Mouse (Mus musculus): ENCODE measurements at regions not wholly inside any gene's neighbourhood (a gene's known extent, or its start where the extent isn't known, plus 50 kb on each side); places are given as distances from the start of the nearest gene placed in this dataset.
A peak's percentile ranks its signal among the peaks of the same experiment; 100 is the strongest.

GRCm38 (mm10) chr16:87840949-87841546 is 142.3 kb downstream of the Bach1 start:
- no peaks in the 10 kb centered on the region for H3K27me3 ChIP-seq (ENCODE audit: control insufficient read depth, insufficient read depth, low read length)
- H3K36me3 ChIP-seq (ENCODE audit: control insufficient read depth, insufficient read depth, low read length) = no peaks in the 10 kb centered on the region
- H3K9ac ChIP-seq (ENCODE audit: low read length) = no peak overlapping the region
- H3K4me2 ChIP-seq (ENCODE audit: low read depth, low read length) = peak overlapping the region; percentile 23; the same call in 1 of the 2 replicates
- no peak overlapping the region for H3K27ac ChIP-seq (ENCODE audit: low read length)
- peak; percentile 75 for ATAC-seq (ENCODE audit: insufficient read depth, low FRiP score)
- WGBS = 11% methylated on average over 16 of the region's 16 CpGs
- no peak overlapping the region; the same call in 1 of the 2 replicates for H3K4me3 ChIP-seq (replicated peaks; ENCODE audit: low read length)
- H3K9me3 ChIP-seq (replicated peaks; ENCODE audit: control insufficient read depth, low read length) = no peaks in the 10 kb centered on the region
- H3K4me1 ChIP-seq (ENCODE audit: control insufficient read depth, insufficient read depth, low read length) = no peaks in the 10 kb centered on the region
